Mouse (Mus musculus) layer of hippocampus, postnatal 36 days (tissue): ENCODE results near the gene Lgals1. TPM values are rescaled to one million over a fixed set of nuclear protein-coding genes. Genes with fewer than 3 reads are reported as not detected.

Source experiments
- DNase-seq, 2 experiments: peaks; one replicate each; pipeline ENCODE4 v3.0.0; 2022
- total RNA-seq, 2 experiments: library from RNA; stranded (reverse); gene quantifications; 2 replicates each; pipeline ENCODE4 v1.2.3; 2021

Gene Lgals1
- total RNA-seq, 2 experiments from 2014 or later, result 18.2 to 19.2 TPM

- DNase-seq, result no peak
Measured at GRCm38 (mm10) chr15:78912040-78912439, 14.5 kb upstream of the Lgals1 start.

GRCm38 (mm10) chr15:78913632-78914090 lies 12.9 kb upstream of the Lgals1 start, which contains the start of gene Pdxp:
TSS of gene Pdxp (plus strand) at chr15:78913919.
- DNase-seq, result peak; percentile 96 to 97

- DNase-seq, result peak in 1 of 2 experiments; percentile 44
Measured at GRCm38 (mm10) chr15:78914091-78914822, 12.3 kb upstream of the Lgals1 start.

GRCm38 (mm10) chr15:78914823-78915659 lies 11.5 kb upstream of the Lgals1 start:
- no peak for DNase-seq

GRCm38 (mm10) chr15:78915660-78916017 lies 10.9 kb upstream of the Lgals1 start:
- peak; percentile 62 to 71 for DNase-seq

GRCm38 (mm10) chr15:78916052-78916826 lies 10.3 kb upstream of the Lgals1 start:
- no peak for DNase-seq

- DNase-seq, result no peak
Measured at GRCm38 (mm10) chr15:78918126-78918525, 8.4 kb upstream of the Lgals1 start.

- DNase-seq, result no peak
Measured at GRCm38 (mm10) chr15:78919914-78920313, 6.6 kb upstream of the Lgals1 start.

GRCm38 (mm10) chr15:78922700-78923099 lies 3.8 kb upstream of the Lgals1 start:
- no peak for DNase-seq

GRCm38 (mm10) chr15:78923585-78923984 lies 2.9 kb upstream of the Lgals1 start:
- no peak for DNase-seq

- DNase-seq, result no peak
Measured at GRCm38 (mm10) chr15:78925129-78925528, 1.4 kb upstream of the Lgals1 start.

GRCm38 (mm10) chr15:78927021-78927787 lies 679 bp downstream of the Lgals1 start:
- DNase-seq, result no peak

GRCm38 (mm10) chr15:78927788-78928457 lies 1.4 kb downstream of the Lgals1 start:
- DNase-seq, result no peak

- no peak for DNase-seq
Measured at GRCm38 (mm10) chr15:78928539-78928938, 2.0 kb downstream of the Lgals1 start.

GRCm38 (mm10) chr15:78930192-78930706 lies 3.7 kb downstream of the Lgals1 start:
- no peak for DNase-seq

- no peak for DNase-seq
Measured at GRCm38 (mm10) chr15:78930801-78931426, 4.4 kb downstream of the Lgals1 start.

- DNase-seq, result no peak
Measured at GRCm38 (mm10) chr15:78931577-78931976, 5.1 kb downstream of the Lgals1 start.

GRCm38 (mm10) chr15:78934784-78935320 lies 8.3 kb downstream of the Lgals1 start, which contains the start of gene Nol12:
TSS of gene Nol12 (plus strand) at chr15:78934933.
- peak; percentile 81 to 86 for DNase-seq

GRCm38 (mm10) chr15:78936403-78936802 lies 9.9 kb downstream of the Lgals1 start:
- no peak for DNase-seq

GRCm38 (mm10) chr15:78937311-78937710 lies 10.8 kb downstream of the Lgals1 start:
- DNase-seq, result no peak
